Mouse (Mus musculus) neural tube, embryonic 13.5 days (tissue): ENCODE data around the gene Tlnrd1. TPM values are rescaled to one million over a fixed set of nuclear protein-coding genes. Genes with fewer than 3 reads are reported as not detected.
"Not testable (repeated sequence)": the region's sequence is repeated elsewhere in the genome, so short reads cannot be mapped to it uniquely, and the experiment has no call there.

Source experiments
- ATAC-seq: fragments of 200-750 bp; cut with Nextera tagmentation; 2 replicates; pipeline ENCODE4 v1.8.0; 2017; ENCODE audit warnings: low read depth, mild to moderate bottlenecking, moderate TSS enrichment, moderate library complexity
- H3K27ac ChIP-seq: fragments of 300-500 bp; sonication (generic); replicated peaks from 2 replicates; pipeline ENCODE4 v1.5.1; 2015; ENCODE audit warnings: moderate library complexity, mild to moderate bottlenecking, inconsistent platforms
- H3K27me3 ChIP-seq: fragments of 300-500 bp; sonication (generic); 2 replicates; pipeline ENCODE4 v1.6.1; 2015; ENCODE audit warnings: mild to moderate bottlenecking, inconsistent platforms
- H3K36me3 ChIP-seq: fragments of 300-500 bp; sonication (generic); 2 replicates; pipeline ENCODE4 v1.6.1; 2015; ENCODE audit warnings: mild to moderate bottlenecking, inconsistent platforms
- H3K4me1 ChIP-seq: fragments of 300-500 bp; sonication (generic); replicated peaks from 2 replicates; pipeline ENCODE4 v1.6.1; 2015; ENCODE audit warnings: inconsistent platforms
- H3K4me2 ChIP-seq: fragments of 300-500 bp; sonication (generic); 2 replicates; pipeline ENCODE4 v1.6.1; 2015; ENCODE audit warnings: inconsistent platforms, mild to moderate bottlenecking, moderate library complexity
- H3K4me3 ChIP-seq: fragments of 300-500 bp; sonication (generic); 2 replicates; pipeline ENCODE4 v1.5.1; 2015; ENCODE audit warnings: mild to moderate bottlenecking, inconsistent platforms
- H3K9ac ChIP-seq: fragments of 300-500 bp; sonication (generic); 2 replicates; pipeline ENCODE4 v1.6.1; 2015; ENCODE audit warnings: moderate library complexity, mild to moderate bottlenecking, inconsistent platforms
- H3K9me3 ChIP-seq: fragments of 300-500 bp; sonication (generic); 2 replicates; pipeline ENCODE4 v1.6.1; 2016; ENCODE audit warnings: inconsistent platforms
- WGBS: fragments of 180-500 bp; shearing (Covaris S2); methylation state at CpG from one replicate; pipeline ENCODE4 v1.1.7; 2015; 5-methylcytosine and 5-hydroxymethylcytosine counted together
- polyA plus RNA-seq: library from polyadenylated mRNA; unstranded; fragments of >200 nt; fragmentation: Nextera tagmentation; extraction: Ambion mirVana; gene quantifications from 2 replicates; pipeline ENCODE4 v1.2.1, GENCODE M21; 2015

Tlnrd1 gene
- polyA plus RNA-seq, 1 experiment from 2014 or later: 11.2 TPM

GRCm38 (mm10) chr7:83896077-83896740 is 12.1 kb upstream of the Tlnrd1 start:
- WGBS: 94% methylated on average over 5 of the region's 5 CpGs
- peaks cover 32% of the 10 kb centered on the region for H3K4me1 ChIP-seq
- no peak for ATAC-seq
- no peaks in the 10 kb centered on the region for H3K27me3 ChIP-seq
- peaks cover 57% of the 10 kb centered on the region for H3K36me3 ChIP-seq
- no peak overlapping the region for H3K9ac ChIP-seq
- no peak overlapping the region for H3K4me3 ChIP-seq
- H3K4me2 ChIP-seq: no peak overlapping the region
- no peaks in the 10 kb centered on the region for H3K9me3 ChIP-seq
- H3K27ac ChIP-seq: no peak overlapping the region

GRCm38 (mm10) chr7:83894348-83894747 is 10.2 kb upstream of the Tlnrd1 start:
- Histone ChIP-seq H3K4me3 (no peak overlapping the region), H3K9ac (no peak overlapping the region), H3K4me1 (peaks cover 32% of the 10 kb centered on the region), H3K9me3 (no peaks in the 10 kb centered on the region), H3K36me3 (peaks cover 42% of the 10 kb centered on the region), H3K27ac (no peak overlapping the region), H3K4me2 (no peak overlapping the region), H3K27me3 (no peaks in the 10 kb centered on the region)
- no peak for ATAC-seq
- WGBS: 85% methylated on average over 1 of the region's 1 CpGs

- peak overlapping the region; percentile 77 for H3K4me2 ChIP-seq
- WGBS: under 1% methylated on average over 21 of the region's 21 CpGs
- H3K27ac ChIP-seq: peak overlapping the region; percentile 83
- H3K36me3 ChIP-seq: peaks cover 22% of the 10 kb centered on the region
- H3K4me1 ChIP-seq: peaks cover 32% of the 10 kb centered on the region
- H3K4me3 ChIP-seq: peak overlapping the region; percentile 70
- no peaks in the 10 kb centered on the region for H3K9me3 ChIP-seq
- H3K27me3 ChIP-seq: no peaks in the 10 kb centered on the region
- peak overlapping the region; percentile 80 for H3K9ac ChIP-seq
- peak; percentile 24 for ATAC-seq
These were observed 8.2 kb upstream of the Tlnrd1 start for GRCm38 (mm10) chr7:83892333-83892669.

DNA sequence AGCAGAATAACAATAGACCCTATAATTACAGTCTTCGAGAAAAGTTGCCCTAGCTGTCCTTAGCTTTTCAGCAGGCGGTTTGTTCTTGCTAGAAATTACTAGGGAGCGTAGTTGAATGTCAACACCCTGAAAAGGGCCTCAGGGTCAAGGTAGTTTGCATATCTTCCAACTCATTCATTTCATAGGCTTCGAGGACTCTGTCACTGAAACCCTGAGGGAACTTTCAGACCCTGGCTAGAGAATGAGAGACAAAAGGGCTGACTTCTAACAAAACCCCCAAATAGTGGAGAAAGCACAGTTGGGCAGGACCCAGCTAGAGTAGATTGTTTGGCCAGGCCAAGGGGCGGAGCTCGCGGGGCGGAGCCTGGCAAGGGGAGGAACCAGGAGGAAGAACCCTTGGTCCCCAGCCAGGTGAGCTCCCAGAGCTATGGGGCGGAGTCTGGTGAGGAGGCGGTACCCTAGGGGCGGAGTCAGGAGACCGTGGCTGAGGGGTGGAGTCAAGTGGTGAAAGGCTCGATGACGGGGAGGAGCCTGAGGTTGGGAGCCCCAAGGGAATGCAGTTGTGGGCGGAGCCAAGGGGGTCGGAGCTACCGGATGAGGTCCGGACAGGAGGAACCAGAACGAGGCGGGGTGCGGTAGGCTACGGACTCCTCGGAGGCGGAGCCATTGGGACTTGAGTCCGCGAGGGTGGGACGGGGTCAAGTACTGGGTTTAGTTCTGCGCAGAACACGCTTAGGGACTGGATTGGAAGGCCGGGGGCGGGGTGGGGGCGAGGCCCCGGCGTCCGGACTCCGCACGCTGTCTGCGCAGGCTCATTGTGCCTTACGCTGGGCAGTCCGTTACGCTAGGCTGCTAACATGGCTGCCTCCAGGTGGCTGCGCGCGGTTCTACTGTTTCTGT is 7.6 kb upstream of the Tlnrd1 start:
- Histone ChIP-seq H3K4me2 (peak overlapping the region; percentile 77), H3K27me3 (no peaks in the 10 kb centered on the region), H3K9ac (peak overlapping the region; percentile 80), H3K9me3 (no peaks in the 10 kb centered on the region), H3K36me3 (peaks cover 18% of the 10 kb centered on the region), H3K4me1 (peaks cover 32% of the 10 kb centered on the region), H3K27ac (peak overlapping the region; percentile 83), H3K4me3 (peak overlapping the region; percentile 70)
- ATAC-seq: peak; percentile 98
- 3% methylated on average over 44 of the region's 44 CpGs for WGBS

GRCm38 (mm10) chr7:83889946-83890345 is 5.8 kb upstream of the Tlnrd1 start:
- not testable (repeated sequence) for H3K36me3 ChIP-seq, H3K27me3 ChIP-seq, H3K27ac ChIP-seq, H3K4me3 ChIP-seq, H3K9me3 ChIP-seq, ATAC-seq, H3K4me2 ChIP-seq, H3K9ac ChIP-seq
- WGBS: 90% methylated on average over 5 of the region's 5 CpGs
- H3K4me1 ChIP-seq: peaks cover 26% of the 10 kb centered on the region

- 73% methylated on average over 3 of the region's 3 CpGs for WGBS
- H3K4me1 ChIP-seq: peaks cover 26% of the 10 kb centered on the region
- no peak for ATAC-seq
These were observed 5.3 kb upstream of the Tlnrd1 start for GRCm38 (mm10) chr7:83889383-83889782.

DNA sequence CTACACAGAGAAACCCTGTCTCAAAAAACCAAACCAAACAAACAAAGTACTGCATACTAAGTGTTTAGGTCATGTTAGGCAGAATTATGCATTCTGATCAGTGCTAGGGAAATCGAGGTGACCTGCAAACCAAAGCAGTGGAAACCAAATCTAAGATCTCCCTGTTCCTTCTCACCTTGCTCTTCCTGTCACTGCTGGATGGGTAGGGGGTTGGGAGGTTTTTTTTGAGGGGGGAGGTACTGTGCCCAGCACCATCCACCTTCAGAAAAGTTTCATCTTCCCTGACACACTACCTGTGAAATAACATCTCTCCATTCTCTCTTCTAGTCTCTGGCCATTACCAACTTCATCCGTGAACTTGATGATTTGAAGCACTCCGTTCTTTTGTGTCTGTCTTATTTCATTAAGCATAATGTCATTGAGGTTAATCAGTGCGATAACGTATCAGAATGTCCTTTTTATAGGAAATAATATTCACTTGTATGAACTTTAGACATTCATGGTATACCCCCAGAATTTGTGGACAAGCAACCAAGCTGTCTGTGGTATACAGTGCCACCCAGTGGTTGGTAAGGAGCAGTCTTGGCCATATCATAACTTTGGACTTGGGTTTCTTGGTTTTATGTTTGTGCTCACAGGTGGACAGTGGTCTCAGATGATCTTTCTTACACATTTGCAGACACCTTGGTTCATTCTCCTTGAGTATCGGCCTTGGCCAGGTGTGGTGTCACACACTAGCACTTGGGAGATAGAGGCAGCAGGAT is 2.4 kb upstream of the Tlnrd1 start:
- ATAC-seq: no peak
- Histone ChIP-seq H3K27ac (no peak overlapping the region), H3K27me3 (no peaks in the 10 kb centered on the region), H3K4me2 (no peak overlapping the region), H3K36me3 (peaks cover 11% of the 10 kb centered on the region), H3K4me3 (no peak overlapping the region), H3K9ac (no peak overlapping the region), H3K4me1 (peaks cover 25% of the 10 kb centered on the region), H3K9me3 (0 out of 2 replicates have a peak, but pooled peaks cover 3% of the 10 kb centered on the region)
- 95% methylated on average over 6 of the region's 6 CpGs for WGBS

More at GRCm38 (mm10) chr7:83889383-83889782, 5.3 kb upstream of the Tlnrd1 start:
- H3K9me3 ChIP-seq: 0 out of 2 replicates have a peak, but pooled peaks cover 3% of the 10 kb centered on the region
- no peak overlapping the region for H3K27ac ChIP-seq
- H3K4me2 ChIP-seq: no peak overlapping the region
- 0 out of 2 replicates have a peak, but pooled peaks cover under 1% of the 10 kb centered on the region for H3K36me3 ChIP-seq
- H3K27me3 ChIP-seq: no peaks in the 10 kb centered on the region
- H3K4me3 ChIP-seq: no peak overlapping the region
- no peak overlapping the region for H3K9ac ChIP-seq

DNA sequence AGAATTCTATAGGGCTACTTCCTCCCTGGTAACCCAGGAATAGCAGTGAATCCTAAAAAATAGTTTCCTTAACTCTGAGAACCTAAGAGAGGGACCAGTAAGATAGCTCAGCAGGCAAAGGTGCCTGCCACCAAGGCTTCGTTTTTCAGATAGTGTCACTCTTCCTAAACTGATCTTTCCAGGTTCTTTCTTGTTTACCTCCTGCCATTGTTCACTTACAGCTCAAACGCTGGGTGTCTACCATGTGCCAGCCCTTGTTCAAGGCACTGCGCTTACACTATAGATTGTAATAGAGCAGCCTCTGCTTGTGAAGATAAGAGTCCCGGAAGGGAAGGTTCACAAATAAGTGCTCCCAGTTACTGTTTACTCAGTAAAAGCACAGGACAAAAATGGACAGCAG is 1.7 kb upstream of the Tlnrd1 start:
- H3K4me1 ChIP-seq: peaks cover 32% of the 10 kb centered on the region
- no peaks in the 10 kb centered on the region for H3K27me3 ChIP-seq
- no peak for ATAC-seq
- no peak overlapping the region for H3K4me2 ChIP-seq
- no peak overlapping the region for H3K9ac ChIP-seq
- H3K36me3 ChIP-seq: peaks cover 11% of the 10 kb centered on the region
- H3K9me3 ChIP-seq: 0 out of 2 replicates have a peak, but pooled peaks cover 3% of the 10 kb centered on the region
- no peak overlapping the region for H3K27ac ChIP-seq
- 93% methylated on average over 4 of the region's 4 CpGs for WGBS
- no peak overlapping the region for H3K4me3 ChIP-seq

DNA sequence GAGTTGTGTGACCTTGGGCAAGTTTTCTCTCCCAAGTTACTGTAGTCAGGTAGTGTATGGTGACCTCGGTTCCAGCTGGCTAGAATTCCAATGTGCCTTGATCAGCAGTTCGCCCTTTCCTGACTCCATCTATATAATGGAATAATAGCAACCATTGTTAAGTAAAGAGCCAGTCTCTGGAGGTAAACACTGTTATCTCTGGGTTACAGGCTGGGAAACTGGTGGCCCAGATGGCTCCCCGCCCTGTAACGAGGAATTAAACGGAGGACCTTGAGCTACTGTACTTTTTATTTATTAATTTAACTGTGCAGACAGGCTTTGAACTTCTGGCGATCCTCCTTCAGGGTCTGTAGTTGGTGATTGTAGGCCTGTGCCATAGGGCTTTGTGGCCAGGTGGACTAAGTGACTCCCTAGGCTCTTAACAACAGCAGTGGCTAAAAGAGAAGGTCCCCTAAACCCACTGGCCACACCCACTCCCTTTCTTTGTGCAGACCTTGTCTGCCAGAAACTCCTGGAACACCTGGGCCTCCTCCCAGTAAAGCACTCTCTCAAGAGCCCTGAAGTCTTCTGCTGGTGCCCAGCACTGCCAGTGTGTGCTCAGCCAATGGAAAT is 922 bp upstream of the Tlnrd1 start:
- H3K27ac ChIP-seq: peak overlapping the region; percentile 95
- no peaks in the 10 kb centered on the region for H3K27me3 ChIP-seq
- peak overlapping the region; percentile 96 for H3K9ac ChIP-seq
- peaks cover 40% of the 10 kb centered on the region for H3K4me1 ChIP-seq
- H3K9me3 ChIP-seq: 0 out of 2 replicates have a peak, but pooled peaks cover 3% of the 10 kb centered on the region
- peak overlapping the region; percentile 90 for H3K4me2 ChIP-seq
- peaks cover 11% of the 10 kb centered on the region for H3K36me3 ChIP-seq
- WGBS: 41% methylated on average over 6 of the region's 6 CpGs
- H3K4me3 ChIP-seq: peak overlapping the region; percentile 87
- ATAC-seq: no peak

DNA sequence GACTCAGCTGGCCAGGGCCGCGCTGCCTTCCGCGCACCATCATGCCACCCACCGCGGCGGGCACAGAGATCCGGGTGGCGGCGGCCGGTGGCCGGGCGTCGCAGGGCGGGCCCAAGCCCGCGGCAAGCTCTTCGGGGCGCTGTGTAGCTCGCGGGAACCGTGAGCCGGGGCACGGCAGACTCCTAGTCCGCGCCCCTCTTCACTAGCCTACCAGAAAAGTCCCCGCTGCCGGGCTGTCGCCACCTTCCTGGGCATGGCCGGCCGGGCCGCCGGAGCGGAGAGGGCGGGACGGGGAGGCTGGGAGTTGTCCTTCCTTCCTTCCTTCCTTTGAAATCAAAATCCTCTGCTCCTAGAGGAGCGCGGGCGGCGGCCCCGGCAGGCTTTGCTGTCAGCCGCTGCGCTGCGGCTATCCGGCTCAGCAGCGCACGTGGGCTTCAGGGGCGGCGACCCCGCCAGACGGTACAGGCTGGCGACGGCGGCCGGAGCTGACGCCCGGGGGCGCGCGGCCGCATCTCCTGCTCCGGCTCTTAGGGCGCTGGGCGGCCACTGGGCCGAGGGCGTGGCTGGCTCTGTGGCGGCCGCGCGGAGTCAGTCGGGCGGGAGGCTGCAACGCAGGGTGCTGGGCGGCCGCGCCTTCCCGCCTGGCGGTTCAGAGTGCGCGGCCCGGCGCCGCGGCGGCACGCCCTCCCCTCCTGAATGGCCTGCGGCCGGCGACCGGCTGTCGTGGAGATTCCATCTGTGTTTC is 657 bp downstream of the Tlnrd1 start:
- peak overlapping the region; percentile 87 for H3K4me3 ChIP-seq
- peaks cover 56% of the 10 kb centered on the region for H3K4me1 ChIP-seq
- peak overlapping the region; percentile 95 for H3K27ac ChIP-seq
- under 1% methylated on average over 53 of the region's 91 CpGs for WGBS
- H3K36me3 ChIP-seq: peaks cover 11% of the 10 kb centered on the region
- H3K27me3 ChIP-seq: no peaks in the 10 kb centered on the region
- 0 out of 2 replicates have a peak, but pooled peaks cover 3% of the 10 kb centered on the region for H3K9me3 ChIP-seq
- ATAC-seq: peak; percentile 72
- peak overlapping the region; percentile 96 for H3K9ac ChIP-seq
- peak overlapping the region; percentile 90 for H3K4me2 ChIP-seq
